Mouse (Mus musculus) spleen, adult 2 months (tissue): ENCODE results near the gene Mrpl55. TPM values are rescaled to one million over a fixed set of nuclear protein-coding genes. Genes with fewer than 3 reads are reported as not detected.

Experiments used
- DNase-seq, 2 experiments: peaks; one replicate each; pipeline versions ENCODE4 v3.0.0 to v3.0.0-alpha.2; 2012 to 2021; ENCODE audit warnings: low spot score in 2 of 2, low read depth in 1 of 2
- H3K27ac ChIP-seq: fragments of 200-500 bp; 2 replicates; pipeline ENCODE4 v1.5.1; 2012; ENCODE audit warnings: low read length, inconsistent platforms; ENCODE audit not compliant: insufficient read depth
- H3K27me3 ChIP-seq: fragments of 200-500 bp; 2 replicates; pipeline ENCODE4 v1.6.1; 2012; ENCODE audit warnings: mild to moderate bottlenecking, moderate library complexity, low read length, inconsistent platforms; ENCODE audit not compliant: control insufficient read depth, insufficient read depth
- H3K36me3 ChIP-seq: fragments of 200-500 bp; 2 replicates; pipeline ENCODE4 v1.6.1; 2012; ENCODE audit warnings: mild to moderate bottlenecking, low read length, inconsistent platforms; ENCODE audit not compliant: control insufficient read depth, insufficient read depth
- H3K4me1 ChIP-seq: fragments of 200-500 bp; 2 replicates; pipeline ENCODE4 v1.6.1; 2011; ENCODE audit warnings: inconsistent platforms; ENCODE audit not compliant: control insufficient read depth, insufficient read depth, insufficient read length
- H3K4me3 ChIP-seq: fragments of 200-500 bp; 2 replicates; pipeline ENCODE4 v1.5.1; 2011; ENCODE audit warnings: mild to moderate bottlenecking, inconsistent platforms; ENCODE audit not compliant: insufficient read depth, insufficient read length; ENCODE audit errors: extremely low read depth
- CTCF ChIP-seq: fragments of 200-500 bp; IDR thresholded peaks from 2 replicates; pipeline ENCODE4 v1.5.1; 2011; ENCODE audit warnings: mild to moderate bottlenecking, inconsistent platforms; ENCODE audit not compliant: insufficient read depth, insufficient read length, insufficient replicate concordance; ENCODE audit errors: extremely low read depth
- POLR2A ChIP-seq: fragments of 200-500 bp; IDR thresholded peaks from 2 replicates; pipeline ENCODE4 v1.6.1; 2011; ENCODE audit warnings: low read depth, low read length, inconsistent platforms
- WGBS: fragments of 180-500 bp; shearing (Covaris S2); methylation state at CpG from one replicate; pipeline ENCODE4 v1.1.7; 2018; 5-methylcytosine and 5-hydroxymethylcytosine counted together
- polyA plus RNA-seq: library from polyadenylated mRNA; depleted of rRNA; stranded (reverse); fragments of >200 nt; gene quantifications from 2 replicates; pipeline ENCODE4 v1.2.3, GENCODE M21; 2012

The Mrpl55 gene
- polyA plus RNA-seq, 1 experiment: 16.1 TPM

DNA sequence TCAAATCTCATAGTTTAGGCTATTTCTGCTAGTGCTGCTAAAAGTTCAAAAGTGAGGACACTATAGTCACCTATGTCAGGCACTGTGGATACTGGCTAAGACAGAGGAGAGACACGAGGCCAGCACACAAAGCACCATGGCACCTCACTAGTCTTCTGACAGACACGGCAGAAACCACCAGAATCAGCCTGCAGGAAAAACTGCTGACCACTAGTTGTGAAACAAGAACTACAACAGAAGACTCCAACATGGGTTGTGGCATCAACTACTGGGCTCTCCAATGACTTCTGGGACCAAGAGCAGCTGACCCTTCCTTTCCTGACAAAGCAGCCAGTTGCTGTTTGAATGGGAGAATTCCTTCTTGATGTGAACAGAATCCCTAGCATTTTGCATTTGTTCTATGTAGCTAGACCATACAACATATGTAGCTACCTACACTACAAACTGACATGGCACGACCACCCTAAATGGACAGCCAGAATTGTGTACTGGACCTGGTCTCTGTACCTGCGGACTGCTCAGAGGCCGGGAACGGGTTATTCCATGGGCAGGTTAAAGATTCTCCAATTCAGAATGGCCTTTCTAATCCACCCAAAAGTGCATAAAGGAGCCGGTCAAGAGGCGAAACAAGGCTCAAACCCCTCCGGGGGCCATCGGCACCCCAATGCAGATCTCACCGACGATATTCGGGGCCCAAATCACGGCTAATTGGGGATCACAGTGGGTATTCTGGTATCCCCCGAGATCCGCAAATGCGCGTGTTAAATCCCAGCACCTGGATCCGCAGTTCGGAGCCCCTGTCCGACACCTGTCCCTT, 24.7 kb downstream of the Mrpl55 start:
- H3K36me3 ChIP-seq: no peaks in the 10 kb centered on the region
- TF ChIP-seq POLR2A (no peak), CTCF (no peak)
- H3K27ac ChIP-seq: peak overlapping the region; percentile 95
- 1% methylated on average over 21 of the region's 21 CpGs for WGBS
- H3K27me3 ChIP-seq: no peaks in the 10 kb centered on the region
- no peak for DNase-seq
- peaks cover 15% of the 10 kb centered on the region; the same call in 1 of the 2 replicates for H3K4me1 ChIP-seq
- peak overlapping the region; percentile 80 for H3K4me3 ChIP-seq

DNA sequence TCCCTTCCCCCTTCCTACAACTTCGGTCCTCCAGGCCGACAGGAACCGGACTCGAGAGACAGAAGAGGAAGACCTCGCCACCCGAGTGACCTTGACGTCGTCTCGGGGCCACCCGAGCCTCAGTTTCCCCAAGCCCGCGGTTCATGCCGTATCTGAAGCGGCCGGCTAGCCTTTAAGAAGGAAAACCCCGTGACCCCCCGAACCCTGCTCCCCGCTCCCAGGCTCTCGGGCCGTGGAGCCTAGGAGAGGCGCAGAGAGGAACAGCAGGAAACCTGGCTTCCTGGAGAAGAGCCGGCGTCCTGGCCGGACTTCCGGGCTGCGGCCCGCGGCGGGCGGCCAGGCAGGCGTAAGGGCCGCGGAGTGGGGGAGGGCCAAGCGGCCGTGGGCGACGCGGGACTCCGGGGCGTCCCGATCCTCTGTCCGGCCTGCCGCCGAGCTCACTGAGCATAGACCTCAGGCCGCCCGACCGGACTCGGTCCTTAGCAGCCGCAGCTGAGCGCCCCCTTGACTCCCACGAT, 25.4 kb downstream of the Mrpl55 start:
- peak in 1 of 2 experiments; percentile 10 for DNase-seq
- peak overlapping the region; percentile 80 for H3K4me3 ChIP-seq
- TF ChIP-seq POLR2A (no peak), CTCF (no peak)
- no peaks in the 10 kb centered on the region for H3K36me3 ChIP-seq
- 0% methylated on average over 51 of the region's 51 CpGs for WGBS
- no peaks in the 10 kb centered on the region for H3K27me3 ChIP-seq
- peak overlapping the region; percentile 95 for H3K27ac ChIP-seq
- H3K4me1 ChIP-seq: peaks cover 13% of the 10 kb centered on the region; the same call in 1 of the 2 replicates

DNA sequence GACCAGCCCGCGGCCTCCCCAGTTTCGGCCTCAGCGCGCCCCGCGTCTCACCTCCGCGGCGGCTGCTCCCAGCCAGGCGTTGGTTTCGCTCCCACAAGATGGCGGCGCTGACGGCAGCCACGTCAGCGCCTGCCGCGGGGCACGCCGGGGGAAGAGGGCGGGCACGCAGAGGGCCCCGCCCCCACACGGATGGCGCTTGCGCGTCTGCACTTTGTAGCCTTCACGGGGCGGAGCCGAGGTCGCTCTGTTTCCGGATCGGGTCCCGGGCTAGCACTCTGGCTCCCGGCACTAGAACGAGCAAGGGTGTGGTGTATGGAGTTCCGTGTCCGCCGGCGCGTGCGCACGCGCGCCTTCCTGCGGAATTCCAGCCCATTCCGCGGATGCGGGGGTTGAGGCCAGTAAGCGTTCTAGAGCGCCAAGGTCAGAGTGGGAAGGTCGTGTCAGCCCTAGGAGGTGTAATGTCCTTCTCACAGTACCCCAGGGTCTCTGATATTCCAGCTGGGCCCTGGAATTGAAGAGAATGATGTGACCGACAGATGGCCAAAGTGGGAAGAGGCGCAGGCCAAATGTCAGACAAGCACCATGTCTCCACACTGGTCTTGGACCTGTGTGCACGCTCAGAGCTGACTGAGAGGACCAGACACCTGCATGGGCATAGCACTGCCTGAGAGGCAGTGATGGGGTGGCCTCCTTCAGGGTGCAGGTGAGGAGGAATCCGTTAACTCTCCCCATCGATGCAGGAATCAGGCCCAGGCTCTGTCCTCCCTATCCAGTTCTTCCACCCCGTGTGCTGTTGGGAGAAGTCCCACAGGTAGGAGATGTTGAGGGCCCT, 26.1 kb downstream of the Mrpl55 start, which contains the start of gene Arf1:
TSS of gene Arf1 (minus strand) at position 149 of the 832 bp plus-strand sequence.
- 6% methylated on average over 55 of the region's 59 CpGs for WGBS
- no peaks in the 10 kb centered on the region for H3K36me3 ChIP-seq
- peak within 1 kb of the TSS; percentile 95 for H3K27ac ChIP-seq
- no peaks in the 10 kb centered on the region for H3K27me3 ChIP-seq
- TF ChIP-seq POLR2A (peak; percentile 89), CTCF (no peak)
- H3K4me1 ChIP-seq: peaks cover 13% of the 10 kb centered on the region; the same call in 1 of the 2 replicates
- DNase-seq: peak; percentile 85 to 94
- H3K4me3 ChIP-seq: peak within 1 kb of the TSS; percentile 80

- peaks cover 8% of the 10 kb centered on the region; the same call in 1 of the 2 replicates for H3K4me1 ChIP-seq
- no peak overlapping the region for H3K27ac ChIP-seq
- H3K4me3 ChIP-seq: no peak overlapping the region
- TF ChIP-seq CTCF (peak; percentile 71), POLR2A (no peak)
- no peaks in the 10 kb centered on the region for H3K36me3 ChIP-seq
- DNase-seq: peak in 1 of 2 experiments; percentile 63
- H3K27me3 ChIP-seq: no peaks in the 10 kb centered on the region
- WGBS: 16% methylated on average over 7 of the region's 7 CpGs
These were observed 28.0 kb downstream of the Mrpl55 start for GRCm38 (mm10) chr11:59230144-59230760.

DNA sequence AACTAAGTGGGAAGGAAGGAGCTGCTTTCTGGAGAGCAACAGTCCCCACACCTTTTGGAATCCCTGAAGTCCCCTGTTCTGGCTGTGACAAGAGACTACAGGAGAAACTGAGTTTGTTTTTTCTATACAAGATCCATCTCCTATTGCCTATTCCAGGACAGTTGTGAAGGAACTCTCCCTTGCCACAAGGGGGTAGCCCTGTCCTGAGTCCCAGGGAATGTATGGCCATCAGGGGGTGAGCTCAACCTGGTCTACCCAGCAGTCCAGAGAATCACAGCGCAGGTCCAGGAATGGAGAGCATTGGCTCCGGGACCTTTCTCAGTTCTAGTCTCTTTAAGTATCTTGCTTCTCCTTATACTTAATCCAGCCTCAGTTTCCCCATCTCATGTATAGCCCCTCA, 30.5 kb downstream of the Mrpl55 start:
- H3K4me3 ChIP-seq: no peak overlapping the region
- no peaks in the 10 kb centered on the region for H3K27me3 ChIP-seq
- WGBS: 87% methylated on average over 2 of the region's 2 CpGs
- DNase-seq: no peak
- TF ChIP-seq POLR2A (no peak), CTCF (no peak)
- no peak overlapping the region for H3K27ac ChIP-seq
- peaks cover 3% of the 10 kb centered on the region; the same call in 1 of the 2 replicates for H3K4me1 ChIP-seq
- H3K36me3 ChIP-seq: no peaks in the 10 kb centered on the region
